In genomic region chr11:87603571-87603970, GRCm38 (mm10) we compare ENCODE assay signal across 23 mouse cellular contexts. TPM values are rescaled to one million over a fixed set of nuclear protein-coding genes. Genes with fewer than 3 reads are reported as not detected.
"Had no signal": no experiment of that assay in that cellular context is flagged by ENCODE, and none has a peak within 500 bp of the region (broad histone marks: within the 10 kb centered on the region; RNA-seq: fewer than 3 reads in every experiment).

No protein-coding gene starts in this region.

- H3K9ac ChIP-seq: neural tube, embryonic 13.5 days; neural tube, embryonic 15.5 days; stomach, embryonic 15.5 days had no signal

- H3K4me2 ChIP-seq: neural tube, embryonic 13.5 days; neural tube, embryonic 15.5 days; stomach, embryonic 15.5 days had no signal

- H3K27me3 ChIP-seq: neural tube, embryonic 13.5 days; neural tube, embryonic 15.5 days; stomach, embryonic 15.5 days had no signal

- H3K4me3 ChIP-seq: neural tube, embryonic 13.5 days; neural tube, embryonic 15.5 days; stomach, embryonic 15.5 days had no signal

- H3K9me3 ChIP-seq: neural tube, embryonic 13.5 days; neural tube, embryonic 15.5 days; stomach, embryonic 15.5 days had no signal

- H3K4me1 ChIP-seq: neural tube, embryonic 15.5 days; stomach, embryonic 15.5 days had no signal

- DNase-seq: retina, postnatal 1 day; right cerebral cortex, adult 18-20 months; right cerebral cortex, postnatal 14 days; right cerebral cortex, postnatal 25 days; right cerebral cortex, postnatal 4 days; spleen, adult 18-20 months; thymus, adult 18-20 months; thymus, adult 2 months; thymus, postnatal 14 days; thymus, postnatal 25 days; thymus, postnatal 36 days had no signal

- H3K27ac ChIP-seq: neural tube, embryonic 13.5 days; neural tube, embryonic 15.5 days; stomach, embryonic 15.5 days; stomach, postnatal 0 days had no signal

RNA-seq across cellular contexts. Expression of gene Hsf5, which starts 13.4 kb away (rescaled TPM):
- total RNA-seq: neutrophil, adult 5-6 weeks had no signal
- polyA plus RNA-seq: stomach, postnatal 0 days had no signal

RNA-seq across cellular contexts. Expression of gene Gm11492, which starts 37.1 kb away (rescaled TPM):
- total RNA-seq: neutrophil, adult 5-6 weeks had no signal
- polyA plus RNA-seq: neural tube, embryonic 13.5 days; neural tube, embryonic 14.5 days; neural tube, embryonic 15.5 days; small intestine, adult 2 months; spleen, adult 2 months; stomach, embryonic 14.5 days; stomach, embryonic 15.5 days; stomach, embryonic 16.5 days; stomach, postnatal 0 days; thymus, adult 2 months; thymus, postnatal 0 days; urinary bladder, adult 2 months had no signal
